Comparison of ENCODE assay signal across 18 mouse cellular contexts in genomic region chr5:71495621-71496020, GRCm38 (mm10). TPM values are rescaled to one million over a fixed set of nuclear protein-coding genes. Genes with fewer than 3 reads are reported as not detected.
DNase-seq lines count a peak whose midpoint lies in the region; ATAC-seq and TF ChIP-seq lines count a peak whose summit lies in the region.
"Had no signal": no experiment of that assay in that cellular context is flagged by ENCODE, and none has a peak within 500 bp of the region (broad histone marks: within the 10 kb centered on the region; RNA-seq: fewer than 3 reads in every experiment).

No protein-coding gene starts in this region.

- DNase-seq in embryonic facial prominence, embryonic 14.5 days (ENCODE audit: low spot score), result peak; percentile 22
- no peak for DNase-seq in embryonic facial prominence, embryonic 10.5 days (ENCODE audit: low spot score)
- no peak for DNase-seq in kidney, adult 2 months
- peak; percentile 10 for DNase-seq in midbrain, postnatal 0 days (ENCODE audit: low spot score)
- DNase-seq in urinary bladder, adult 18-20 months (ENCODE audit: low spot score in 2 of 2), result no peak
- no peak for DNase-seq in urinary bladder, postnatal 25 days (ENCODE audit: low spot score)
- DNase-seq: heart, adult 2 months; lung, postnatal 14 days had no signal

- no peak overlapping the region for H3K9ac ChIP-seq in embryonic facial prominence, embryonic 14.5 days (ENCODE audit: low read depth, low read length)
- H3K9ac ChIP-seq in kidney, embryonic 14.5 days (ENCODE audit: low read depth, low read length), result no peak overlapping the region
- H3K9ac ChIP-seq in midbrain, postnatal 0 days (replicated peaks; ENCODE audit: low read length, poor library complexity, severe bottlenecking), result no peak overlapping the region
- H3K9ac ChIP-seq in midbrain, embryonic 15.5 days, result no peak overlapping the region
- H3K9ac ChIP-seq: hindbrain, embryonic 15.5 days; liver, embryonic 12.5 days; midbrain, embryonic 12.5 days; neural tube, embryonic 12.5 days had no signal

- ATAC-seq in embryonic facial prominence, embryonic 14.5 days (ENCODE audit: low read depth), result no peak; the same call in 1 of the 2 replicates
- ATAC-seq in kidney, embryonic 14.5 days (ENCODE audit: low FRiP score, low TSS enrichment), result 0 out of 2 replicates have a peak, but pooled peaks have one; percentile 49
- no peak for ATAC-seq in midbrain, postnatal 0 days (ENCODE audit: low FRiP score)
- no peak for ATAC-seq in midbrain, embryonic 15.5 days (replicated peaks)
- ATAC-seq: liver, embryonic 12.5 days had no signal

- H3K4me2 ChIP-seq in embryonic facial prominence, embryonic 14.5 days (ENCODE audit: low read depth, low read length), result no peak overlapping the region
- H3K4me2 ChIP-seq in kidney, embryonic 14.5 days (replicated peaks; ENCODE audit: low read depth, low read length), result no peak overlapping the region
- H3K4me2 ChIP-seq in midbrain, postnatal 0 days (ENCODE audit: low read depth, low read length, poor library complexity, severe bottlenecking), result no peak overlapping the region
- no peak overlapping the region for H3K4me2 ChIP-seq in midbrain, embryonic 15.5 days
- H3K4me2 ChIP-seq: hindbrain, embryonic 15.5 days; liver, embryonic 12.5 days; midbrain, embryonic 12.5 days; neural tube, embryonic 12.5 days had no signal

- no peaks in the 10 kb centered on the region for H3K4me1 ChIP-seq in embryonic facial prominence, embryonic 14.5 days (ENCODE audit: control insufficient read depth, insufficient read depth, low read length)
- H3K4me1 ChIP-seq in embryonic facial prominence, embryonic 10.5 days, result no peaks in the 10 kb centered on the region
- H3K4me1 ChIP-seq in kidney, embryonic 14.5 days (ENCODE audit: control insufficient read depth, insufficient read depth, low read length), result no peaks in the 10 kb centered on the region
- no peaks in the 10 kb centered on the region for H3K4me1 ChIP-seq in kidney, adult 2 months (ENCODE audit: control insufficient read depth, insufficient read depth, low read length)
- H3K4me1 ChIP-seq in midbrain, postnatal 0 days (ENCODE audit: insufficient read depth, low read length), result no peaks in the 10 kb centered on the region
- no peaks in the 10 kb centered on the region for H3K4me1 ChIP-seq in midbrain, embryonic 15.5 days
- H3K4me1 ChIP-seq: hindbrain, embryonic 15.5 days; liver, embryonic 12.5 days; midbrain, embryonic 12.5 days; neural tube, embryonic 12.5 days had no signal

- WGBS in embryonic facial prominence, embryonic 14.5 days, result 35% methylated on average over 5 of the region's 5 CpGs
- 57% methylated on average over 5 of the region's 5 CpGs for WGBS in embryonic facial prominence, embryonic 10.5 days
- 8% methylated on average over 5 of the region's 5 CpGs for WGBS in kidney, embryonic 14.5 days
- 15% methylated on average over 5 of the region's 5 CpGs for WGBS in kidney, adult 2 months
- 42% methylated on average over 5 of the region's 5 CpGs for WGBS in midbrain, postnatal 0 days
- whole genome bisulfite sequencing in midbrain, embryonic 15.5 days, result 48% methylated on average over 5 of the region's 5 CpGs

- no peak overlapping the region for H3K4me3 ChIP-seq in embryonic facial prominence, embryonic 14.5 days (ENCODE audit: low read depth, low read length)
- H3K4me3 ChIP-seq in embryonic facial prominence, embryonic 10.5 days, result no peak overlapping the region
- H3K4me3 ChIP-seq in kidney, embryonic 14.5 days (ENCODE audit: low read length), result no peak overlapping the region
- no peak overlapping the region for H3K4me3 ChIP-seq in kidney, adult 2 months (ENCODE audit: insufficient read depth, low read depth, low read length)
- no peak overlapping the region for H3K4me3 ChIP-seq in midbrain, postnatal 0 days (ENCODE audit: low read depth, low read length)
- no peak overlapping the region for H3K4me3 ChIP-seq in midbrain, embryonic 15.5 days
- H3K4me3 ChIP-seq: heart, adult 2 months; hindbrain, embryonic 15.5 days; layer of hippocampus, adult 2 months; liver, embryonic 12.5 days; midbrain, embryonic 12.5 days; neural tube, embryonic 12.5 days had no signal

- no peaks in the 10 kb centered on the region for H3K27me3 ChIP-seq in embryonic facial prominence, embryonic 14.5 days (replicated peaks; ENCODE audit: control insufficient read depth, insufficient read depth, low read length)
- no peaks in the 10 kb centered on the region for H3K27me3 ChIP-seq in embryonic facial prominence, embryonic 10.5 days (replicated peaks; ENCODE audit: low read depth, poor library complexity, severe bottlenecking)
- no peaks in the 10 kb centered on the region for H3K27me3 ChIP-seq in kidney, embryonic 14.5 days (ENCODE audit: control insufficient read depth, insufficient read depth, low read length)
- H3K27me3 ChIP-seq in kidney, adult 2 months (replicated peaks; ENCODE audit: control insufficient read depth, insufficient read depth, low read length), result no peaks in the 10 kb centered on the region
- H3K27me3 ChIP-seq in midbrain, postnatal 0 days (ENCODE audit: insufficient read depth, low read length), result no peaks in the 10 kb centered on the region
- no peaks in the 10 kb centered on the region for H3K27me3 ChIP-seq in midbrain, embryonic 15.5 days (replicated peaks)
- H3K27me3 ChIP-seq: hindbrain, embryonic 15.5 days; liver, embryonic 12.5 days; midbrain, embryonic 12.5 days; neural tube, embryonic 12.5 days had no signal

- no peak overlapping the region for H3K27ac ChIP-seq in embryonic facial prominence, embryonic 14.5 days (replicated peaks; ENCODE audit: low read depth, low read length)
- no peak overlapping the region for H3K27ac ChIP-seq in embryonic facial prominence, embryonic 10.5 days (replicated peaks)
- no peak overlapping the region for H3K27ac ChIP-seq in kidney, embryonic 14.5 days (ENCODE audit: low read depth, low read length)
- no peak overlapping the region for H3K27ac ChIP-seq in kidney, adult 2 months (ENCODE audit: insufficient read depth, low read depth, low read length)
- no peak overlapping the region for H3K27ac ChIP-seq in midbrain, postnatal 0 days (ENCODE audit: low read depth, low read length)
- H3K27ac ChIP-seq in midbrain, embryonic 15.5 days, result no peak overlapping the region
- H3K27ac ChIP-seq: heart, adult 2 months; hindbrain, embryonic 15.5 days; layer of hippocampus, adult 2 months; liver, embryonic 12.5 days; midbrain, embryonic 12.5 days; neural tube, embryonic 12.5 days had no signal

- TF ChIP-seq POLR2A in kidney, adult 2 months (IDR thresholded peaks at IDR 0.05; ENCODE audit: low read depth, low read length), result no peak

- H3K9me3 ChIP-seq in embryonic facial prominence, embryonic 14.5 days (ENCODE audit: control insufficient read depth, low read length), result no peaks in the 10 kb centered on the region
- H3K9me3 ChIP-seq in embryonic facial prominence, embryonic 10.5 days, result no peaks in the 10 kb centered on the region
- H3K9me3 ChIP-seq in kidney, embryonic 14.5 days (ENCODE audit: control insufficient read depth, low read length), result no peaks in the 10 kb centered on the region
- no peaks in the 10 kb centered on the region for H3K9me3 ChIP-seq in midbrain, postnatal 0 days (ENCODE audit: low read length)
- H3K9me3 ChIP-seq in midbrain, embryonic 15.5 days, result no peaks in the 10 kb centered on the region
- H3K9me3 ChIP-seq: G1E; hindbrain, embryonic 15.5 days; liver, embryonic 12.5 days; midbrain, embryonic 12.5 days; neural tube, embryonic 12.5 days had no signal

- no peaks in the 10 kb centered on the region for H3K36me3 ChIP-seq in embryonic facial prominence, embryonic 14.5 days (ENCODE audit: control insufficient read depth, insufficient read depth, low read length)
- H3K36me3 ChIP-seq in embryonic facial prominence, embryonic 10.5 days (replicated peaks), result no peaks in the 10 kb centered on the region
- H3K36me3 ChIP-seq in kidney, embryonic 14.5 days (ENCODE audit: control insufficient read depth, insufficient read depth, low read length), result no peaks in the 10 kb centered on the region
- no peaks in the 10 kb centered on the region for H3K36me3 ChIP-seq in kidney, adult 2 months (ENCODE audit: control insufficient read depth, insufficient read depth, low read length)
- no peaks in the 10 kb centered on the region for H3K36me3 ChIP-seq in midbrain, postnatal 0 days (ENCODE audit: insufficient read depth, low read length)
- no peaks in the 10 kb centered on the region for H3K36me3 ChIP-seq in midbrain, embryonic 15.5 days (replicated peaks)
- H3K36me3 ChIP-seq: G1E; hindbrain, embryonic 15.5 days; liver, embryonic 12.5 days; midbrain, embryonic 12.5 days; neural tube, embryonic 12.5 days had no signal

- TF ChIP-seq CTCF in kidney, adult 2 months (conservative IDR thresholded peaks at IDR 0.05; ENCODE audit: insufficient read depth, insufficient read length, low read depth, low read length), result no peak
- no peak for TF ChIP-seq CTCF in midbrain, postnatal 0 days (IDR thresholded peaks at IDR 0.05)

RNA-seq across cellular contexts. Expression of gene Cox7b2, which starts 52.4 kb away (rescaled TPM):
- polyA plus RNA-seq in embryonic facial prominence, embryonic 14.5 days (2014; fragmentation: Nextera tagmentation; extraction: Ambion mirVana), result not detected in 2 replicates
- polyA plus RNA-seq in embryonic facial prominence, embryonic 10.5 days (2016; fragmentation: Nextera tagmentation; extraction: Ambion mirVana), result not detected in 2 replicates
- polyA plus RNA-seq in kidney, embryonic 14.5 days (2014; fragmentation: Nextera tagmentation; extraction: Ambion mirVana), result not detected in 2 replicates
- not detected in 2 replicates for polyA plus RNA-seq in kidney, adult 2 months (2012; rRNA removed)
- total RNA-seq in midbrain, postnatal 0 days (2014; rRNA removed), result not detected in 2 replicates
- 1.2 and 1.5 TPM in 2 replicates for polyA plus RNA-seq in midbrain, postnatal 0 days (2015; fragmentation: Nextera tagmentation; extraction: Ambion mirVana)
- polyA plus RNA-seq in midbrain, embryonic 15.5 days (2015; fragmentation: Nextera tagmentation; extraction: Ambion mirVana), result 0.36 and 0.46 TPM in 2 replicates
- total RNA-seq: common myeloid progenitor, adult 5-6 weeks; G1E; heart, adult 2 months; left cerebral cortex, postnatal 25 days had no signal
- polyA plus RNA-seq: G1E; heart, adult 2 months; liver, embryonic 12.5 days; midbrain, embryonic 12.5 days; neural tube, embryonic 12.5 days had no signal

Comparison
In these comparisons a context has a peak if more than half of its experiments do, and no peak if none do; other contexts are left out.
1. DNase-seq: peak in embryonic facial prominence, embryonic 14.5 days (single experiment) and midbrain, postnatal 0 days (single experiment); none in embryonic facial prominence, embryonic 10.5 days (single experiment), kidney, adult 2 months (single experiment), urinary bladder, adult 18-20 months (0 of 2) and urinary bladder, postnatal 25 days (single experiment).